ENCODE assay signal across 1 mouse cellular context in the genomic region with DNA sequence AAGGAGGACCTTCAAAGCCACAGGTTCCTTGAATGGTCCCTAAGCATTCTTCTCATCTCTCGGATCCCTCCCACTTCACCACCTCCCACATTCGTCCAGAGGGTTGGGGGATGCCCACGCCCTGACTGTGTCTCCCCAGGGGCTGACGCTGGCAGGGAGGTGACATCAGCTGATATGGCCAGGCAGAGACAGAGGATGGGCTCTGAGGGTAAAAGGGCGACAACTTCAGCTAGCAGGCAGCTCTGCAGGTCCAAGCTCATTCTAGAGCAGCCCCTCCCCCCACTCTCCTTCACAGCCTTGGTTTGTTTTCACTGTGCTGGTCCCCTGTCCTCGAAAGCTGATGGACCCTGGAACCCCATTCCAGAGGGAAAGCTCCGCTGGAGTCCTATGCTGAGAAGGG.
TF ChIP-seq lines count a peak whose summit lies in the region.

No protein-coding gene starts in this region.

TF ChIP-seq in CH12.LX, 34 proteins besides CTCF, POLR2A, EP300 and RAD21 (continued from another document):
- TF ChIP-seq SIN3A (IDR thresholded peaks at IDR 0.05; ENCODE audit: low read length) = peak; percentile 55; the same call in 1 of the 2 replicates
- peak; percentile 51; the same call in 1 of the 2 replicates for TF ChIP-seq MEF2A (IDR thresholded peaks at IDR 0.05; ENCODE audit: borderline replicate concordance, low read depth, low read length)
- TF ChIP-seq TCF12 (IDR thresholded peaks at IDR 0.05; ENCODE audit: low read depth, low read length) = 0 out of 2 replicates have a peak, but pooled peaks have one; percentile 48
- TF ChIP-seq MAZ (IDR thresholded peaks at IDR 0.05; ENCODE audit: low read depth, low read length) = peak; percentile 73
- no peak for TF ChIP-seq CHD1 (IDR thresholded peaks at IDR 0.05; ENCODE audit: low read depth, low read length)
- TF ChIP-seq MAFK (IDR thresholded peaks at IDR 0.05; ENCODE audit: insufficient replicate concordance, low read length) = peak; percentile 61; the same call in 1 of the 2 replicates
- 0 out of 2 replicates have a peak, but pooled peaks have one; percentile 51 for TF ChIP-seq KAT2A (IDR thresholded peaks at IDR 0.05; ENCODE audit: insufficient replicate concordance, low read length)
- TF ChIP-seq CHD2 (IDR thresholded peaks at IDR 0.05; ENCODE audit: low read length) = peak; percentile 70
- no peak for TF ChIP-seq HCFC1 (IDR thresholded peaks at IDR 0.05; ENCODE audit: low read depth, low read length)
- TF ChIP-seq BHLHE40 (IDR thresholded peaks at IDR 0.05; ENCODE audit: low read depth, low read length) = peak; percentile 53
- TF ChIP-seq MXI1 (IDR thresholded peaks at IDR 0.05; ENCODE audit: low read depth, low read length) = peak; percentile 45; the same call in 1 of the 2 replicates
- TF ChIP-seq NRF1 (IDR thresholded peaks at IDR 0.05; ENCODE audit: low read depth, low read length) = 0 out of 2 replicates have a peak, but pooled peaks have one; percentile 18
- no peak for TF ChIP-seq ZNF384 (IDR thresholded peaks at IDR 0.05; ENCODE audit: low read depth, low read length)
- no peak for TF ChIP-seq MAX (IDR thresholded peaks at IDR 0.05; ENCODE audit: low read length)
- TF ChIP-seq ETS1 (conservative IDR thresholded peaks at IDR 0.05; ENCODE audit: low read depth, low read length) = peak; percentile 94
- 0 out of 2 replicates have a peak, but pooled peaks have one; percentile 2 for TF ChIP-seq USF1 (IDR thresholded peaks at IDR 0.05; ENCODE audit: low read depth, low read length)
